Mouse (Mus musculus) erythroblast, adult 5-6 weeks (primary cell): ENCODE data around the gene Cda. TPM values are rescaled to one million over a fixed set of nuclear protein-coding genes. Genes with fewer than 3 reads are reported as not detected.

Source experiments
- ATAC-seq: replicated peaks from 2 replicates; pipeline ENCODE4 v1.8.0; 2016; ENCODE audit warnings: moderate number of reproducible peaks, mild to moderate bottlenecking, moderate TSS enrichment, inconsistent platforms; ENCODE audit not compliant: poor library complexity, low FRiP score, severe bottlenecking
- total RNA-seq, 2 experiments: library from RNA; stranded (forward) in 1 of 2; stranded (reverse) in 1 of 2; fragments of 150-400 nt in 1 of 2; fragments of 200-764, 138-1000 nt in 1 of 2; gene quantifications; 2 replicates each; pipeline versions ENCODE4 v1.2.3 to v1.2.4; 2015 to 2017; ENCODE audit warnings: low replicate concordance in 2 of 2

Gene Cda
- total RNA-seq (2015; ENCODE audit: low replicate concordance) (not detected in 2 replicates), total RNA-seq (2017; ENCODE audit: low replicate concordance) (not detected in 2 replicates)

DNA sequence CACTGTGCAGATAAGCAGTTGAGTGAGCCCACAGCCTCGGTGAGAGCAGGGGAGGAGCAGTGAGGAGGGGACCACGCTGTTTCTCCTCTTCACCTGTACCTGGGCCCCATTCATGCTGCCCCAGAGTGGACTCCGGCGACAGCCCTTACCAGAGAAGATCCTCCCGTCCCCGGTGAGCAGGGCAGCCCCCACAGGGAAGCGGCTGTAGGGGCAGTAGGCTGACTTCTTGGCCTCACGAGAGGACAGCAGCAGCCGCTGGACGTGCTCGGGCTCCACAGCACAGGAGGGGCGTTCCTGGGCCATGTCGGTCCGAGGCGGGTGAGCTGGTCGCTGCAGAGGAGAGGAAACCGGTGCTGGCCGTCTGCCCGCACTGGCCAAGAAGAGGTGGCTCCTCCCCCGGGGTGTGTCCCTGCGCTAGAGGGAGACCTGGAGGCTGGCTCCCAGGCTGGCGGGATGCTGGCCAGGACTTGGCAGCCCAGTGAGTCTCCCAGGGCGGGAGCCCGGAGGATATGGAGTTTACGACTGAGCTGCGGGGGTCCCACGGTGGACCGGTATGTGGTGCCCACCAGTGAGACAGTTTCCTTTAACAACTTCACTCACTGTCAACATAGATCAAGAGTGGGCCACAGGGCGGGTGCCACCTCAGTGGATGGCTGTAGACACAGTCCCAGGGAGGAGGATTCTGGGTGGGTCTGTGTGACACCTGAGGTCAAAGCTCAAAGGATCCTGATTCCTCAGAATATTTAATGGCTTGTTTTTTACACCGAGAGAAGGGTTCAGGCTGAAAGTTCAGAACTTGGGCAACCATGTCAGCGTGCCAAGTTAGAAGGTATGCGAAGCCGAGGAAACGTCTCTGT, at the start of gene Cda:
Gene Cda (minus strand): TSS at position 352 of the 857 bp plus-strand sequence.
- ATAC-seq: peak; percentile 86

DNA sequence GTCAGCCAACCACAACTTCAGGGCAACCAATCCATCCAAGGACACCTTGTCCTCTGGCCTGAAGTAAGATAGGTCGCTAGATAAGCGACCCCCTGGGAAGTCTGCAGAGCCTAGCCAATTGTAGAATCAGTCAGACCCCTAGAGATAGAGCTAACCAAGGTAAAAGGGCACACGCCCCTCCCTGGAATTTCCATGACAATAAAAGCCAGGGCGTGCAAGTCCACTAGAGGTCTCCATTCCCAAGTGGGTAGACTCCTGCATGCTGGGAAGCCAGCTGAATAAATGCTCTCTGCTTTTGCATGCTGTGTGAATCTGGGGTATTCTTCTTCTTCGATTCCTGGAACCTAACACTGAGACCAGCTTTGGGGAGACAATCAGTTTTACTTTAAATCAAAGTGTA, 48.6 kb upstream of the Cda start:
- no peak for ATAC-seq

DNA sequence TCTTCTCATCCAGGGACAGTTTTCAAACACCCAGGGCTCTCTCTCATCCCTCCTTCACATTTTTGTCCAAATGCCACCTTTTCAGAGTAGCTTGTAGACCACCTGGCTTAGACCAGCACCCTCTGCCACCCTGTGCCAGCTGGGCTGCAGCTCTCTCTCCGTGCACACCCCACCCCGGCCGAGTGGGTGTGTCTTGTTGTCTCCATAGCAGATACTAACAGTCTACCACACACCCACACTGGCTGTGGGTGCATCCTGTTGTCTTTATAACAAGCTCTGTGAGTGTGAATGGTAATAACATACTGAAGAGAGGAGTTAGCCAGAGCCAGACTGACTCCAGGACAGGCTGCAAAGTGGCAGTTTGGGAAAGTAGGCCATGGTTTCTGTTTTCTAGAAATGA, 48.2 kb upstream of the Cda start:
- no peak for ATAC-seq

- no peak for ATAC-seq
These were observed 46.9 kb upstream of the Cda start for GRCm38 (mm10) chr4:138414725-138415124.

- ATAC-seq: no peak
These were observed 43.8 kb upstream of the Cda start for GRCm38 (mm10) chr4:138411504-138412121.

- no peak for ATAC-seq
These were observed 43.2 kb upstream of the Cda start for GRCm38 (mm10) chr4:138411011-138411410.

DNA sequence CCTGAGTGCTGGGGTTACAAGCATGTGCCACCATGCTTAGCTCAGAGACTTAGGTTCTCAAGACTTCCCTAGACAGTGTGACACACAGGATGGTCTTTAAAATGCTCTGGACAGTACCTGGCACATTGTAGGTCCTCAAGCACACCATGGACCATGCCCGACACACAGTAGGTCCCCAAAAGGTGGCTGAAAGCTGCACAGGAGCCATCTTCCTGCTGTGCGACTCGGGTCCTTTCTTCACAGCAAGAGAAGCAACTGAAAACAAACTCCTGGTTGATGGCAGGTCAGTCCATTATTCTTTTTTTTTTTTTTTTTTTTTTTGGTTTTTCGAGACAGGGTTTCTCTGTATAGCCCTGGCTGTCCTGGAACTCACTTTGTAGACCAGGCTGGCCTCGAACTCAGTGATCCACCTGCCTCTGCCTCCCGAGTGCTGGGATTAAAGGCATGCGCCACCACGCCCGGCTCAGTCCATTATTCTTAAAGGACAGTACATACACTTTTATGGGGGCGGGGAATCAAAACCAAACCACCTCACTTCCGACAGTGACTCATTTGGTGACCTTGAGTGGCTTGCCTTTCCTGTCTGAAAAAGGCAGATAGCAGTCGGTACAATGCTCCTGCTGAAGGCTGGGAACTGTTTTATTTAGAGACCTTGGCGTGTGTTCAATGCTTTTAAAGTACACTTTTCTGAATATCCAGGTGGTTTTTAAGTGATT, 39.8 kb upstream of the Cda start:
- no peak for ATAC-seq

- ATAC-seq: peak; percentile 91
These were observed 37.0 kb upstream of the Cda start for GRCm38 (mm10) chr4:138404806-138405205.

- no peak for ATAC-seq
These were observed 28.9 kb upstream of the Cda start for GRCm38 (mm10) chr4:138396711-138397110.

- ATAC-seq: no peak
These were observed 28.3 kb upstream of the Cda start, which contains the start of gene Fam43b for GRCm38 (mm10) chr4:138395971-138396645. Fam43b (minus strand) TSS chr4:138396528.

DNA sequence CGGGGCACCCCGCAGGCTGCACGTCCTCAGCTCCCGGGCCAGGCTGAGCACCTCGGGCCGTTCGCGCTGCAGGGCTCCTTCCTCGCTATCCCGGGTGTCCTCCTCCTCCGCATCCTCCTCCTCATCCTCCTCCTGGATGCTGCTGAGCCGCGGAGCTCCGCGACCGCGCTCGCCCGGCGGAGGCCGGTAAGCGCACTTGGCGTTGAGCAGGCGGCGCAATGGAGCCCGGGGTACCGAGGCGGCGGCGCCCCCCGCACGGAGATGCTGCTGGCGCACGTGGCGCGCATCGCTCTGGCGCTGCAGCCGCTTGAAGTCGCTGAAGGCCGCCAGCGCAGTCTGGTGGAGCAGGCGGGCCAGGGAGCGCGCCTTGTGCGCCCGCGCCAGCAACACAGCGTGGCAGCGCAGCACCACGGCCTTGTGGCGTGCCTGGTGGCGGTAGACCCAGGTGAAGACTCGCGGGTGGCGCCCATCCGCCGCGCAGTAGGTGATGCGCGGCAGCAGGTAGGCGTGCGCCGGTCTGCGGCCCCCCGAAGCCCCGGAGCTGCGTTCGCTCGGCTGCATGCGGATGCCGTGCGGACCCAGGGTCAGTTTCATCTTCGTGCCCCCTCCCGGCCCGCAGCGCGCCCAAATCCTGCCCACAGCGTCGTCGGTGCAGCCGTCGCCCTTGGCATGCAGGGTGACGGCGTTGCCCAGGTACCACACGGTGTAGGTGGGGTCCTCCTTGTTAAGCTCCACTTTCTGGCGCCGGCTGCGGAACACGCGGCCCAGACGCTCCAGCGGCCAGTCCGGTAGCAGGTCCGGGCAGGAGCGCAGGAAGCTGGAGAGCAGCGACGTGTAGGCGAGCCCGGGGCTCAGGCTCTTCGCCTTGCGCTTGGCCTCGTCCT, 27.5 kb upstream of the Cda start:
- no peak for ATAC-seq

- no peak for ATAC-seq
These were observed 25.9 kb upstream of the Cda start for GRCm38 (mm10) chr4:138393703-138394102.

DNA sequence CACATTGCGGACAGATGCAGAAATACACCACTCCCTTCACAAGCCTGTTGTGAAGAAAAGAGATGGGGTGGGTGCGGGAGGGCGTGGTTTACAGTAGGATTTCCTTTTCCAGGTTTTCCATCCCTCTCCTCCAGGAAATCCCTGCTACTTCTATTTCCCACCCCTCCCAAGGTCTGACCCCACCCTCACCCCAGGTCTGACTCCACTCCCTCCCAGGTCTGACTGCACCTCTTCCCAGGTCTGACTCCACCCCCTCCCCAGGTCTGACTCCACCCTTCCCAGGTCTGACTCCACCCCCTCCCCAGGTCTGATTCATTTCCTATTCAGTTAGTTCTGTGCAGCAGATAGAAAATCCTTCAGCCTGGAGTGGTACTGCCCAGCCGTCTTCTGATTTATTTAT, 16.0 kb upstream of the Cda start:
- no peak for ATAC-seq

- no peak for ATAC-seq
These were observed 14.7 kb upstream of the Cda start for GRCm38 (mm10) chr4:138382462-138382861.

- ATAC-seq: no peak
These were observed 12.4 kb upstream of the Cda start for GRCm38 (mm10) chr4:138380132-138380689.

- peak; percentile 59; the same call in 1 of the 2 replicates for ATAC-seq
These were observed 11.5 kb upstream of the Cda start for GRCm38 (mm10) chr4:138379091-138379840.

DNA sequence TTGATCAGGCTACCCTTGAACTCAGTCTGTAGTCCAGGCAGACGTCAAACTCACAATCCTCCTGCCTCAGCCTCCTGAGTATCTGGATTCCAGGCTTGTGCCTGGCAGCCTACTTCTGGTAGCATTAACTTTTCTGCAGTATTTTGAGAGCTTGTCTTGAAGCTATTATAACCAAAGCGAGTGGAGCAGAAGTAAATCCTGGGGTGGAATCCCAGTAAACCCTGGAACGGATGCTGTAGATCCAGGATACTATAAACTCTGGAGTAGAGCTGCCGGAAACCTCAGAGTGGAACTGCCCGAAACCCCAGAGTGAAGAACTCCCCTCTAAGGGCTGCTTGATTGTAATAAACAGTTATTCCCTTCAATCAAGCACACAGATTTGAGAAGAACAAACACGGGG, 9.7 kb upstream of the Cda start:
- no peak for ATAC-seq

- ATAC-seq: no peak
These were observed 7.3 kb upstream of the Cda start for GRCm38 (mm10) chr4:138375117-138375516.
